Mouse (Mus musculus) splenic B cell, adult 2 months (primary cell): ENCODE measurements at regions not wholly inside any gene's neighbourhood (a gene's known extent, or its start where the extent isn't known, plus 50 kb on each side); places are given as distances from the start of the nearest gene placed in this dataset.

ENCODE experiments used
- DNase-seq: peaks from one replicate; pipeline ENCODE4 v3.0.0-alpha.2; 2011; ENCODE audit warnings: low read depth, low spot score
- H3K27me3 ChIP-seq: 2 replicates; pipeline ENCODE4 v1.6.1; 2012; ENCODE audit warnings: mild to moderate bottlenecking, low read length, moderate library complexity, mixed read lengths; ENCODE audit not compliant: control insufficient read depth, poor library complexity, insufficient read depth, severe bottlenecking
- H3K36me3 ChIP-seq: 2 replicates; pipeline ENCODE4 v1.6.1; 2012; ENCODE audit warnings: mild to moderate bottlenecking, low read length, moderate library complexity, mixed read lengths; ENCODE audit not compliant: control insufficient read depth, poor library complexity, insufficient read depth, severe bottlenecking

- Histone ChIP-seq H3K27me3 (no peaks in the 10 kb centered on the region), H3K36me3 (no peaks in the 10 kb centered on the region)
- DNase-seq = no peak
These were observed 52.0 kb upstream of the C030005K15Rik start for GRCm38 (mm10) chr10:97778531-97778930.

GRCm38 (mm10) chr10:97779335-97779734, 52.8 kb upstream of the C030005K15Rik start:
- no peak for DNase-seq
- Histone ChIP-seq H3K27me3 (no peaks in the 10 kb centered on the region), H3K36me3 (no peaks in the 10 kb centered on the region)

- no peaks in the 10 kb centered on the region for H3K27me3 ChIP-seq
- DNase-seq = no peak
- no peaks in the 10 kb centered on the region for H3K36me3 ChIP-seq
These were observed 67.2 kb upstream of the C030005K15Rik start for GRCm38 (mm10) chr10:97793804-97794203.

GRCm38 (mm10) chr10:97801448-97802265, 75.1 kb upstream of the C030005K15Rik start:
- Histone ChIP-seq H3K27me3 (no peaks in the 10 kb centered on the region), H3K36me3 (no peaks in the 10 kb centered on the region)
- no peak for DNase-seq

- Histone ChIP-seq H3K36me3 (no peaks in the 10 kb centered on the region), H3K27me3 (no peaks in the 10 kb centered on the region)
- DNase-seq = no peak
These were observed 81.4 kb upstream of the C030005K15Rik start for GRCm38 (mm10) chr10:97807947-97808346.

GRCm38 (mm10) chr10:97842574-97842973, 116.0 kb upstream of the C030005K15Rik start:
- DNase-seq = no peak

GRCm38 (mm10) chr10:97851487-97851886, 124.9 kb upstream of the C030005K15Rik start:
- DNase-seq = no peak
- H3K36me3 ChIP-seq = no peaks in the 10 kb centered on the region
- H3K27me3 ChIP-seq = no peaks in the 10 kb centered on the region

More at GRCm38 (mm10) chr10:97842574-97842973, 116.0 kb upstream of the C030005K15Rik start:
- H3K27me3 ChIP-seq = no peaks in the 10 kb centered on the region
- no peaks in the 10 kb centered on the region for H3K36me3 ChIP-seq

GRCm38 (mm10) chr10:97877088-97877487, 150.5 kb upstream of the C030005K15Rik start:
- DNase-seq = no peak
- Histone ChIP-seq H3K27me3 (no peaks in the 10 kb centered on the region), H3K36me3 (no peaks in the 10 kb centered on the region)

- no peaks in the 10 kb centered on the region for H3K27me3 ChIP-seq
- H3K36me3 ChIP-seq = no peaks in the 10 kb centered on the region
- DNase-seq = no peak
These were observed 159.5 kb upstream of the C030005K15Rik start for GRCm38 (mm10) chr10:97886049-97886448.

- DNase-seq = no peak
- Histone ChIP-seq H3K36me3 (no peaks in the 10 kb centered on the region), H3K27me3 (no peaks in the 10 kb centered on the region)
These were observed 179.2 kb upstream of the C030005K15Rik start for GRCm38 (mm10) chr10:97905793-97906192.

GRCm38 (mm10) chr10:97925568-97925967, 199.0 kb upstream of the C030005K15Rik start:
- H3K36me3 ChIP-seq = no peaks in the 10 kb centered on the region
- no peaks in the 10 kb centered on the region for H3K27me3 ChIP-seq
- no peak for DNase-seq

- no peak for DNase-seq
- no peaks in the 10 kb centered on the region for H3K27me3 ChIP-seq
- H3K36me3 ChIP-seq = no peaks in the 10 kb centered on the region
These were observed 213.8 kb upstream of the C030005K15Rik start for GRCm38 (mm10) chr10:97940345-97940744.

- H3K27me3 ChIP-seq = no peaks in the 10 kb centered on the region
- no peak for DNase-seq
- no peaks in the 10 kb centered on the region for H3K36me3 ChIP-seq
These were observed 239.3 kb upstream of the C030005K15Rik start for GRCm38 (mm10) chr10:97965881-97966280.

GRCm38 (mm10) chr10:97966931-97967330, 240.4 kb upstream of the C030005K15Rik start:
- no peak for DNase-seq
- Histone ChIP-seq H3K36me3 (no peaks in the 10 kb centered on the region), H3K27me3 (no peaks in the 10 kb centered on the region)

- no peak for DNase-seq
- no peaks in the 10 kb centered on the region for H3K36me3 ChIP-seq
- no peaks in the 10 kb centered on the region for H3K27me3 ChIP-seq
These were observed 280.5 kb upstream of the C030005K15Rik start for GRCm38 (mm10) chr10:98007037-98007436.

- H3K36me3 ChIP-seq = no peaks in the 10 kb centered on the region
- H3K27me3 ChIP-seq = no peaks in the 10 kb centered on the region
- no peak for DNase-seq
These were observed 281.8 kb upstream of the C030005K15Rik start for GRCm38 (mm10) chr10:98008355-98008754.
